Mouse (Mus musculus) testis, postnatal 14 days (tissue): ENCODE results near the gene Cd47.
A peak's percentile ranks its signal among the peaks of the same experiment; 100 is the strongest.

Experiments used
- DNase-seq: peaks from one replicate; pipeline ENCODE4 v3.0.0; 2021; ENCODE audit warnings: low spot score

Cd47 gene

GRCm38 (mm10) chr16:49832339-49832738 lies 32.0 kb downstream of the Cd47 start:
- no peak for DNase-seq

- no peak for DNase-seq
These were observed 33.9 kb downstream of the Cd47 start for GRCm38 (mm10) chr16:49834130-49834693.

DNA sequence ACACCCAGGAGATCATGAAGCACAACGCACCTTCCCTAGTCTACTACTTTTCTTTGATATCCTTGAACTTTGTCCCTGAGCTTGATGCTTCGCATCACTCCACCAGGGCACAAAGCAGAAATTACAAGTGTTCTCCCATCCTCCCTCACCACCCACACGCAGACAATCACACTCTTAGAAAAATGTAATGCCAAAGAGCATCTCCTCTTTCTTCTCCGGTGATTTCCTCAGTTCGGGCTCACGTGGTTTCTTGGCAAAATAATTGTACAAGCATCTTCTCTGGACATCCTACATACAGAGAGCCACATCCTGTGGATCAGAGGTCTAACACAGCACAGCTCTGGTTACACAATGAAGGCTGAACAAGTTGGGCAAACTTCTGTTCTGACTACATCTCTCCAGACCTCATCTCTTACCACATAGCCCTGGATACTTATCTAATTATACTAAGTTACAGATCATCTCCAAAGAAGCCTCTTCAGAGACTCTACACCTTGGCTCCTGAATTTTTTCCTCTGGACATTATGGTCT lies 36.4 kb downstream of the Cd47 start:
- no peak for DNase-seq

GRCm38 (mm10) chr16:49838923-49839322 lies 38.6 kb downstream of the Cd47 start:
- DNase-seq: no peak

DNA sequence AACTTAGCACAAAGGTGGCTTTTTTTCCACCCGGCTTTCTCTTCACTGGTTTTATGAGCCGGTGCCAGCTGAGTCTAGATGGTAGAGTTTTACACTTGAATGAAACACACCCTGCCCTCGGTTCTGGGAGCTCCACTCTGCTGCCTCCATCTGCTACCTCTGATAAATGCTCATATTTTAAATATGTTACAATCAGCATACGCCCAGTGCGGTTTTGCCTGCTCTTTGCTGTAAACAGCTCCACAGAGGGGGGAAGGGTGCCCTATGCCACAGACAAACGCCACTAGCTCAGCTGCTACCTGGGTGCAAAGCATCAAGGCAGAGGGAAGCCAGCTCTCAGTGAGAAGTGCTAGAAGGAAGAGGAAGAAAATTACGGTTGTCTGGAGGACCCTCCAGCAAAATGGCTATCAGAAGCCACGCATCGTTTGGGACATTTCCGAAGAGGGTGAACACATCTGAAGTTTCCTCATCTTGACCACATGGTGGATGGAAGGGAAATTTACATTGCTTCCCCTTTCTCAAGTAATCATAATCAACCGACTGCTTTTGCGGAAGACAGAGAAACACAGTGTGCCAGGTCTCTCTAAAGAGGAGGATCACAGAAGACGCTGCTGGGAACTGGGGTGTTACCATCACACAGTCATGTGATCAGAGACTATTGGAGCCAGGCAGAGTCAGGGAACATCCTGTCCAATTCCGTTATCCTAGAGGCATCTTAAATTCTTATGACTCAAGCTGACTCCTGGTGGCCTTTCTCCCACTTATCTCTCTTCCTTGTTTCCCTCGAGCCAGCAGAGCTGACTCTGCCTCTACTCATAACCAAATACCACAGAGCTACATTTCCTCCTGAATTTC lies 39.6 kb downstream of the Cd47 start:
- DNase-seq: peak; percentile 15

DNA sequence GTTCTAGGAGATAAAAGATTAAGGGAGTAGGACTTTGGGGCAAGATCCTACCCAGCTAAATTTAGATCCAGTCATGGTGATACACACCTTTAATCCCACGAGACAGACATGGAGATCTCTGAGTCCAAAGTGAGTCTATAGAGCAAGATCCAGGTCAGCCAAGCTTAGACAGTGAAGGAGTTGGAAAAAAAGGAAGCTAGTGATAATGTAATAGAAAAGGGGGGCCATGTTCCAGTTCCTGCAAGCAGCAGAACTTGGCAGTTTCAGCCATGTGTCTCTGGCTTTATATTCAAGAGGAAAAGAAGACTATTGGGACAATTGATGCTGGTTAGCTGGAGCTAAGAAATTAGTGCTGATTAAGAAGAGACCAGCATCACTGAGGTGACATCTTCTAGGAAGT lies 43.4 kb downstream of the Cd47 start:
- DNase-seq: no peak

DNA sequence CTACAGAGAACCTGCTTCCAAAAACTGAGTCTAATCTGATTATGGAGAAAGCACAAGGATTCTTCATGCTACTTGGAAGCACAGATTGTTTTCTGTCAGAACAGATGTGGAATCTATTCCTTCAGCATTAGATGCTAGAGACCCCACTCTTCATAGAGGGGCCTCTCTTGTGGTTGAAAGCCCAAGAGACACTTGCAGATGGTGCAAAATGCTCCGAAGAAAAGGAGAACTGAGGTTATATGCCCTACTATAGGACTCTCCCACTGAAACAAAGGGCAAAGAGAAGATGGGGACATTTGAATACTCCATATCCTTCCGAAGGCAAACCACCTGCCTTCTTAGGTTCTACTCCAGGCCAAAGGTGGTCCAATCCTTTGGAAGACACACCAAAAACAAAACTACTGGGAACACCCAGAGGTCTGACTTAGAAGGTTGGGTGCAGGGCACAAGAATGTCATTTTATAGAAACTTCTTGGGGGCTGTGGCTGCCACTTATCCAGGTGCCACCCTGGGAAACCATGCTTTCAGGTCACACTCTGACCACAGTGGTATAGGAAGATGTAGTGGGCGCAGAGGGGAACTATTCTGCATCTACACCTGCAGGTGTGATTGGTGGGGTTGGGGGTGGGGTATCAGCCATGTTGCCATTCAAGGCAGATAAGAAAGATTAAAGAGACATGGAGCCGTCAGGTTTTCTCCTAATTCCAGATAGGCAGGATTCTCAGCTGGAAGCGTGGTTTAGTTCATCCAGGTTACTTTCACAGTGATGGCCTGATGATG lies 47.1 kb downstream of the Cd47 start:
- no peak for DNase-seq

DNA sequence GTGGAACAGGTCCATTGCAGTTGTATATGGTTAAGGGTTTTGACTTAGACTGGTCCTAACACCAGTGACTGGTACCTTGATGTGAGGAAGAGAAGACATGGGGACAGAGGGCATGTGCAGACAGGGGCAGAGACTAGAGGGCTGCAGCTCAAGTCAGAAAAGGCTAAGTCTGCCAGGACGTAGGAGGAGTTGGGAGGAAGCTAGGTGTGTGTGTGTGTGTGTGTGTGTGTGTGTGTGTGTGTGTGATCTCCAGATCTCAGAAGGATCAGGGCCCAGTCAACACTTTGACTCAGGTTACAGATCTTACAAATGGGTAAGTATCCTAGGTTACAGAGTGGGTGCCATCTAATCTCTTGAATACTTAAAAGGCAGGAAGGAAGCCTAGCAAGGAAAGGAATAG lies 48.3 kb downstream of the Cd47 start:
- no peak for DNase-seq

DNA sequence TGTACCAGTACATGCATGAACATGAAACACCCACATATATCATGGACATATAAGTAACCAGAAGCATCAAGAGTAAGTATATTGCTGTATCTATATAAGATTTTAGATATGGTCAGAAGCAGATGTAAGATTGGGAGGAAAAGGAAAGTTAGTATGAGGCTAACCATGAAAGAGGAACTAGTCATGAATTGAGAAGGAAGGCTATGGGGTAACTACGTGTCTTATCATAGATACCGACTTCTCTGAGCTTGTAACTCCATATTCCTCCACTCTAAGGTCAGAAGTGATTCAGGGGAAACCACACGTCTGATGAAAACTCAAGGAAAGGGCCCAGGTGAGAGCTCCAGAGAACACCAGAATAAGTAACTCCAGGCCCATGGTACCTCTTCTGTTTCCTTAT lies 52.6 kb downstream of the Cd47 start:
- DNase-seq: no peak

GRCm38 (mm10) chr16:49853633-49854032 lies 53.3 kb downstream of the Cd47 start:
- DNase-seq: no peak

- DNase-seq: no peak
These were observed 53.9 kb downstream of the Cd47 start for GRCm38 (mm10) chr16:49854194-49854593.

- DNase-seq: peak; percentile 89
These were observed 54.9 kb downstream of the Cd47 start for GRCm38 (mm10) chr16:49854931-49855835.

GRCm38 (mm10) chr16:49855836-49856503 lies 55.6 kb downstream of the Cd47 start:
- DNase-seq: no peak

- no peak for DNase-seq
These were observed 56.3 kb downstream of the Cd47 start for GRCm38 (mm10) chr16:49856661-49857060.

DNA sequence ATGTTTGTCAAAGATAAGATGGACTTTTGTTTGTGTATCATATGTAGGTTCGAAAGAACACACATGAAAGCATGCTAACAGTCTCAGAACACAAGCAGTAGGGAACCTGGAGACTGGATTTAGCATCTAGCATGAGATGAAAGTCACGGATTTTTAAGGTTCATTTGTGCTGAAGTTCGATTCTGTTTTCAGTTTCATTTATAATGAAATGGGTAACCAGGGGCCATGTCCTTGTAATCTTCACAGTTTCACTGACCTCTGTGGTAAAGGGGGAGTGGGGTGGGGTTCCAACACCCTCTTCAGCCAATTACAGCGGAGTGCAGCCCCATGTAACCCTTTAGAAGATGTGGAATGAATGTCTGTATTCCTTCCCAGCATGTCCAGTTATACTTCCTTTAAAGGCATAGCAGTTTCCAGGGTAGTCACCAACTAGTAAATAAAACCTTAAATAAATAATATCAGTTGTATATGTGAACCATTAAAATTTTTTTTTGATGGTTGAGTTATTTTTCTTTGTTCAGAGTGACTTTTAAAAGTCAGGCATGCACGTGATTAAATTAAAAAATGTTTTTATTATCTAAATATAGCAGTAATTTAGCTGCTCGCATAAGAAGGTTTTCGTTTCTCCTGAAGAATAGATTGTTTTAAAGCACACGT lies 57.3 kb downstream of the Cd47 start:
- DNase-seq: no peak

- no peak for DNase-seq
These were observed 58.0 kb downstream of the Cd47 start for GRCm38 (mm10) chr16:49858161-49858906.

DNA sequence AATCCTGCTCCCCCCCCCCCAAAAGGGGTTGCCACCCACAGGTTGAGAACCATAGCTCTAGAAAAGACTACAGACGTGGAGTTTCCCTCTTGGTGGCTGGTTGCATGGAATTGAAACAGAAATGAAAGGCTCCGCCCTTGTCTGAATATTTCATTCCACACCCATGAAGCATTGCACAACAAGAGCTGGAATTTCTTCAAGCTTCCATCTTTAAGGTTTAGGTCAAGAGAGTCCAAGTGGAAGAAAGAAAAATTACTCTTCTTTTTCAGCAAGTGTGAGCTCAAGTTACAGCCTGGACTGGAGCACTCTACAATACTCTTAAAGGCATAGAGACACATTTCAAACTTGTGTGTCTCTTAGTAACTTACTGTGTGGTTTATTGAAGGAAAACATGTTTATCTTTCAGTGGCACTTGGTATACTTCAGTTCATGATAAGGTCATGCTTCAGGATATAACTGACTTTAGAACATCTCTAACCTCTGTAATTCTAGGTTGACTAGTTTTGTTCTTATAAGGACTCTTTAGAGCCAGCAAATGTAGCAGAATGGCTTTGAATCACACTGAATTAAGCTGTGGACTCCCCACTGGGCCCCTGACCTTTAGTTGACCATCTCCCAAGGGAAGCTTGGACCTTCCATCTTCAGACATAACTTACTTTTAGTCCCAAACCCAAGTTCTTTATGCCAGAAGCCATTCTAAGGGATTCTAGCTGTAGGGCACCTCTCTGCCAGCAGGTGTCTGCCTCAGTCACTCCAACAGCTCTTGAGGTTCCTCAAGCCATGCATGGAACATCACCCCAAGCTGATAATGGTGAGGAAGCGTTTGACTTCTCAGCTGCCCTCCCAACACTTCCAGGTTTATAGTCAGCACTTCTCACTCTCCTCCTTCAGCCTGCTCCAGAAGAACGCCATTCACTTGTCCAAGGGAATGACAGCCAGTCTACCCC lies 58.8 kb downstream of the Cd47 start:
- no peak for DNase-seq

- DNase-seq: no peak
These were observed 61.7 kb downstream of the Cd47 start for GRCm38 (mm10) chr16:49861986-49862385.

DNA sequence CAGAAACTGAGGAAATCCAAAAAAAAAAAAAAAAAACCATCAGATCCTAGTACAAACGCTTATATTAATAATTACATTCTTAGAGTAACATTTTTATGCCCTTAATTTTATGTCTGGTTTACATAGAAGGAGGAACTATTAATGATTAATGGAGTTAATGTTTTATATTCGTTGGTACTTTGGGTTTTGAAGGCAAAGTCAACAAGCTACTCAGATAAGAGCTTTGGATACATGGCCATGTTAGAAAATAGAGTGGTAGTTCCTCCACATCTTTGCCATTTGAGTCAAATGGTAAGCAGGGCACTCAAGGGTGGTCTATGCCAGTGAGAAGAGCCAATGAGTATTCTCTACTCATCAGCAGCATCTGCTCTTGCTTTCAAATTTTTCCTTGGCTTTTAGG lies 66.3 kb downstream of the Cd47 start:
- no peak for DNase-seq
